ENCODE assay signal across 23 mouse cellular contexts in genomic region chr5:75579646-75580268, GRCm38 (mm10). TPM values are rescaled to one million over a fixed set of nuclear protein-coding genes. Genes with fewer than 3 reads are reported as not detected.
A peak's percentile ranks its signal among the peaks of the same experiment; 100 is the strongest.
DNase-seq lines count a peak whose midpoint lies in the region; ATAC-seq and TF ChIP-seq lines count a peak whose summit lies in the region.
"Had no signal": no experiment of that assay in that cellular context is flagged by ENCODE, and none has a peak within 500 bp of the region (broad histone marks: within the 10 kb centered on the region; RNA-seq: fewer than 3 reads in every experiment).

No protein-coding gene starts in this region.

- no peak overlapping the region for H3K27ac ChIP-seq in intestine, embryonic 14.5 days (ENCODE audit: low read depth)
- no peak overlapping the region for H3K27ac ChIP-seq in intestine, embryonic 16.5 days (ENCODE audit: low read length)
- peak overlapping the region; percentile 54 for H3K27ac ChIP-seq in MEL (ENCODE audit: control insufficient read depth, low read depth, low read length)
- H3K27ac ChIP-seq in liver, embryonic 11.5 days (ENCODE audit: low read depth, low read length) = no peak overlapping the region
- H3K27ac ChIP-seq: embryonic facial prominence, embryonic 10.5 days; forebrain, embryonic 12.5 days; hindbrain, embryonic 12.5 days; limb, embryonic 13.5 days; midbrain, embryonic 15.5 days; stomach, embryonic 15.5 days had no signal

- no peaks in the 10 kb centered on the region for H3K9me3 ChIP-seq in intestine, embryonic 14.5 days (ENCODE audit: control insufficient read depth, low read length)
- no peaks in the 10 kb centered on the region for H3K9me3 ChIP-seq in intestine, embryonic 16.5 days (ENCODE audit: control insufficient read depth, low read length)
- no peaks in the 10 kb centered on the region for H3K9me3 ChIP-seq in MEL (replicated peaks; ENCODE audit: insufficient read depth, low read length)
- no peaks in the 10 kb centered on the region for H3K9me3 ChIP-seq in liver, embryonic 11.5 days (ENCODE audit: control insufficient read depth, low read length)
- H3K9me3 ChIP-seq: embryonic facial prominence, embryonic 10.5 days; forebrain, embryonic 12.5 days; heart, embryonic 12.5 days; hindbrain, embryonic 12.5 days; limb, embryonic 13.5 days; midbrain, embryonic 15.5 days; stomach, embryonic 15.5 days had no signal

- intact Hi-C loops in left cerebral cortex, postnatal 10 days (cut with DNase I) = loop anchor here (5.0 kb wide), 2 partner anchors 68 to 273 kb away; no protein-coding TSS in a partner anchor

- H3K4me3 ChIP-seq in intestine, embryonic 14.5 days (ENCODE audit: low read depth, low read length) = no peak overlapping the region
- no peak overlapping the region for H3K4me3 ChIP-seq in intestine, embryonic 16.5 days (ENCODE audit: low read length)
- H3K4me3 ChIP-seq in MEL (ENCODE audit: control insufficient read depth in 1 of 2, insufficient read depth in 1 of 2, low read depth in 2 of 2, low read length in 2 of 2) = peak overlapping the region; percentile 0 to 12; a peak in 1 of 4 replicates
- H3K4me3 ChIP-seq in liver, embryonic 11.5 days (ENCODE audit: low read depth, low read length) = peak overlapping the region; percentile 3; the same call in 1 of the 2 replicates
- H3K4me3 ChIP-seq: embryonic facial prominence, embryonic 10.5 days; forebrain, embryonic 12.5 days; heart, embryonic 12.5 days; hindbrain, embryonic 12.5 days; limb, embryonic 13.5 days; midbrain, embryonic 15.5 days; myocyte; stomach, embryonic 15.5 days had no signal

- H3K79me2 ChIP-seq in MEL (ENCODE audit: control insufficient read depth, insufficient read depth, low read length, poor library complexity) = no peaks in the 10 kb centered on the region

- TF ChIP-seq POLR2A in MEL (IDR thresholded peaks at IDR 0.05; ENCODE audit: control insufficient read depth in 1 of 2, insufficient read depth in 1 of 2, low read depth in 1 of 2, low read length in 2 of 2, poor library complexity in 1 of 2) = no peak

- no peak for DNase-seq in intestine, embryonic 14.5 days (ENCODE audit: low spot score)
- DNase-seq in MEL (ENCODE audit: low read depth, low spot score) = peak; percentile 61
- no peak for DNase-seq in liver, embryonic 11.5 days (ENCODE audit: low spot score)
- DNase-seq in left cerebral cortex, postnatal 10 days (ENCODE audit: extremely low spot score in 1 of 2, low spot score in 2 of 2) = no peak
- DNase-seq in spleen, postnatal 10 days (ENCODE audit: low spot score in 2 of 2) = no peak
- DNase-seq in B cell, adult 2 months = no peak
- DNase-seq: heart, adult 11 months; heart, postnatal 14 days; kidney, adult 9 months; kidney, postnatal 25 days; right cerebral cortex, postnatal 25 days; thymus, postnatal 25 days had no signal

- no peak overlapping the region for H3K9ac ChIP-seq in intestine, embryonic 14.5 days (ENCODE audit: low read length)
- no peak overlapping the region for H3K9ac ChIP-seq in intestine, embryonic 16.5 days (ENCODE audit: low read depth, low read length)
- peak overlapping the region; percentile 41 for H3K9ac ChIP-seq in MEL (ENCODE audit: control insufficient read depth, low read depth, low read length, poor library complexity, severe bottlenecking)
- H3K9ac ChIP-seq in liver, embryonic 11.5 days (ENCODE audit: low read depth, low read length) = no peak overlapping the region
- H3K9ac ChIP-seq: forebrain, embryonic 12.5 days; heart, embryonic 12.5 days; hindbrain, embryonic 12.5 days; limb, embryonic 13.5 days; midbrain, embryonic 15.5 days; stomach, embryonic 15.5 days had no signal

- no peak for TF ChIP-seq CTCF in MEL (IDR thresholded peaks at IDR 0.05 in 2 of 3, conservative IDR thresholded peaks at IDR 0.05 in 1 of 3; ENCODE audit: control insufficient read depth in 1 of 3, insufficient read depth in 1 of 3, low read depth in 2 of 3, low read length in 3 of 3, poor library complexity in 1 of 3, severe bottlenecking in 1 of 3)

- TF ChIP-seq RAD21 in MEL (IDR thresholded peaks at IDR 0.05; ENCODE audit: low read depth, low read length) = no peak

- peaks cover 8% of the 10 kb centered on the region for H3K4me1 ChIP-seq in intestine, embryonic 14.5 days (replicated peaks; ENCODE audit: control insufficient read depth, insufficient read depth, low read length)
- H3K4me1 ChIP-seq in intestine, embryonic 16.5 days (ENCODE audit: control insufficient read depth, insufficient read depth, low read length) = peaks cover 3% of the 10 kb centered on the region; the same call in 1 of the 2 replicates
- H3K4me1 ChIP-seq in MEL (ENCODE audit: control insufficient read depth in 1 of 2, insufficient read depth in 2 of 2, low read length in 2 of 2) = peaks cover 11 to 40% of the 10 kb centered on the region in 2 experiments
- H3K4me1 ChIP-seq in liver, embryonic 11.5 days (replicated peaks; ENCODE audit: control insufficient read depth, insufficient read depth, low read length) = peaks cover 57% of the 10 kb centered on the region

- no peak for ATAC-seq in intestine, embryonic 14.5 days (replicated peaks; ENCODE audit: low FRiP score, low TSS enrichment, low read depth)
- no peak for ATAC-seq in intestine, embryonic 16.5 days
- ATAC-seq in liver, embryonic 11.5 days (replicated peaks; ENCODE audit: low FRiP score) = peak; percentile 65
- ATAC-seq in megakaryocyte progenitor cell, adult 5-6 weeks (replicated peaks; ENCODE audit: poor library complexity) = peak; percentile 5; the same call in 1 of the 2 replicates
- ATAC-seq: inflammation-experienced regulatory T-cells, adult 6 months; midbrain, embryonic 15.5 days had no signal

- no peaks in the 10 kb centered on the region for H3K36me3 ChIP-seq in intestine, embryonic 14.5 days (ENCODE audit: control insufficient read depth, insufficient read depth, low read length)
- no peaks in the 10 kb centered on the region for H3K36me3 ChIP-seq in intestine, embryonic 16.5 days (ENCODE audit: control insufficient read depth, insufficient read depth, low read length)
- peaks cover 0 to 34% of the 10 kb centered on the region in 2 experiments; a peak in 2 of 4 replicates for H3K36me3 ChIP-seq in MEL (ENCODE audit: control insufficient read depth in 1 of 2, insufficient read depth in 2 of 2, low read length in 2 of 2)
- no peaks in the 10 kb centered on the region for H3K36me3 ChIP-seq in liver, embryonic 11.5 days (ENCODE audit: control insufficient read depth, insufficient read depth, low read length)
- H3K36me3 ChIP-seq: embryonic facial prominence, embryonic 10.5 days; forebrain, embryonic 12.5 days; heart, embryonic 12.5 days; hindbrain, embryonic 12.5 days; limb, embryonic 13.5 days; midbrain, embryonic 15.5 days; stomach, embryonic 15.5 days had no signal

- no peaks in the 10 kb centered on the region for H3K27me3 ChIP-seq in intestine, embryonic 14.5 days (replicated peaks; ENCODE audit: control insufficient read depth, insufficient read depth, low read length)
- no peaks in the 10 kb centered on the region for H3K27me3 ChIP-seq in intestine, embryonic 16.5 days (replicated peaks; ENCODE audit: control insufficient read depth, insufficient read depth, low read length)
- no peaks in the 10 kb centered on the region for H3K27me3 ChIP-seq in MEL (ENCODE audit: control insufficient read depth in 1 of 2, insufficient read depth in 2 of 2, low read length in 2 of 2)
- H3K27me3 ChIP-seq in liver, embryonic 11.5 days (replicated peaks; ENCODE audit: control insufficient read depth, insufficient read depth, low read length) = no peaks in the 10 kb centered on the region
- H3K27me3 ChIP-seq: hindbrain, embryonic 12.5 days; midbrain, embryonic 15.5 days; stomach, embryonic 15.5 days had no signal

- 72% methylated on average over 11 of the region's 11 CpGs for WGBS in intestine, embryonic 14.5 days
- WGBS in intestine, embryonic 16.5 days = 62% methylated on average over 11 of the region's 11 CpGs
- WGBS in liver, embryonic 11.5 days = 31% methylated on average over 11 of the region's 11 CpGs

- H3K4me2 ChIP-seq in intestine, embryonic 14.5 days (ENCODE audit: low read length) = peak overlapping the region; percentile 15; the same call in 1 of the 2 replicates
- no peak overlapping the region for H3K4me2 ChIP-seq in intestine, embryonic 16.5 days (ENCODE audit: low read depth, low read length)
- peak overlapping the region; percentile 98 for H3K4me2 ChIP-seq in liver, embryonic 11.5 days
- H3K4me2 ChIP-seq: forebrain, embryonic 12.5 days; heart, embryonic 12.5 days; hindbrain, embryonic 12.5 days; limb, embryonic 13.5 days; midbrain, embryonic 15.5 days; stomach, embryonic 15.5 days had no signal

- peak; percentile 40 to 74; a peak in 3 of 4 replicates for TF ChIP-seq EP300 in MEL (IDR thresholded peaks at IDR 0.05; ENCODE audit: low read depth in 1 of 2, low read length in 2 of 2)

TF ChIP-seq in MEL, 35 proteins besides CTCF, POLR2A, EP300 and RAD21 (continues in another document):
- TF ChIP-seq CHD1 (IDR thresholded peaks at IDR 0.05; ENCODE audit: low read depth, low read length) = 0 out of 2 replicates have a peak, but pooled peaks have one; percentile 16
- no peak for TF ChIP-seq ETS1 (IDR thresholded peaks at IDR 0.05; ENCODE audit: low read depth, low read length)
- 0 out of 2 replicates have a peak, but pooled peaks have one; percentile 4 for TF ChIP-seq BHLHE40 (IDR thresholded peaks at IDR 0.05; ENCODE audit: borderline replicate concordance, low read depth, low read length)
- TF ChIP-seq RCOR1 (IDR thresholded peaks at IDR 0.05; ENCODE audit: low read depth, low read length) = peak; percentile 52
- TF ChIP-seq TCF12 (IDR thresholded peaks at IDR 0.05; ENCODE audit: low read depth, low read length) = peak; percentile 65; the same call in 1 of the 2 replicates
- TF ChIP-seq MYC (IDR thresholded peaks at IDR 0.05; ENCODE audit: low read depth, low read length) = 0 out of 2 replicates have a peak, but pooled peaks have one; percentile 24
- TF ChIP-seq TAL1 (IDR thresholded peaks at IDR 0.05; ENCODE audit: low read length) = peak; percentile 20; the same call in 1 of the 2 replicates
- peak; percentile 89 for TF ChIP-seq MAZ (IDR thresholded peaks at IDR 0.05; ENCODE audit: low read depth, low read length)
- TF ChIP-seq ZMIZ1 (IDR thresholded peaks at IDR 0.05; ENCODE audit: low read depth, low read length) = no peak
- TF ChIP-seq MXI1 (IDR thresholded peaks at IDR 0.05; ENCODE audit: low read depth, low read length) = peak; percentile 28; the same call in 1 of the 2 replicates

RNA-seq across cellular contexts. Expression of gene Kit, which starts 5.0 kb away (rescaled TPM):
- polyA plus RNA-seq in intestine, embryonic 14.5 days (2014; fragmentation: Nextera tagmentation; extraction: Ambion mirVana) = 42.8 and 44.8 TPM in 2 replicates
- 17.1 and 17.8 TPM in 2 replicates for polyA plus RNA-seq in intestine, embryonic 16.5 days (2015; fragmentation: Nextera tagmentation; extraction: Ambion mirVana)
- 0.36 and 1.0 TPM in 2 replicates for total RNA-seq in MEL (2012; rRNA removed)
- polyA plus RNA-seq in MEL (2012; ENCODE audit: insufficient read depth in 1 of 2, insufficient read length in 2 of 2, low read depth in 1 of 2, low replicate concordance in 2 of 2, missing spikeins in 1 of 2) = 1 to 10 TPM in 1 of 2 experiments, not detected in 1; 1.8 TPM
- polyA plus RNA-seq in liver, embryonic 11.5 days (2014; fragmentation: Nextera tagmentation; extraction: Ambion mirVana) = 54.8 and 65.0 TPM in 2 replicates
- 170 and 204 TPM in 2 replicates for total RNA-seq in megakaryocyte progenitor cell, adult 5-6 weeks (2015)
- total RNA-seq in megakaryocyte progenitor cell, adult 5-6 weeks (2017) = 88.1 and 106 TPM in 2 replicates
- total RNA-seq in left cerebral cortex, postnatal 10 days (2021) = 10 to 100 TPM; 43.9 to 47.4 TPM
- polyA plus RNA-seq: myocyte had no signal

Comparison
In these comparisons a context has a peak if more than half of its experiments do, and no peak if none do; other contexts are left out.
1. ATAC-seq: peak in liver, embryonic 11.5 days (single experiment) and megakaryocyte progenitor cell, adult 5-6 weeks (single experiment); none in intestine, embryonic 14.5 days (single experiment) and intestine, embryonic 16.5 days (single experiment).
2. H3K4me3 ChIP-seq: peak in MEL (2 of 2) and liver, embryonic 11.5 days (single experiment); none in intestine, embryonic 14.5 days (single experiment) and intestine, embryonic 16.5 days (single experiment).